Comparison of ENCODE assay signal across 13 mouse cellular contexts in the genomic region with DNA sequence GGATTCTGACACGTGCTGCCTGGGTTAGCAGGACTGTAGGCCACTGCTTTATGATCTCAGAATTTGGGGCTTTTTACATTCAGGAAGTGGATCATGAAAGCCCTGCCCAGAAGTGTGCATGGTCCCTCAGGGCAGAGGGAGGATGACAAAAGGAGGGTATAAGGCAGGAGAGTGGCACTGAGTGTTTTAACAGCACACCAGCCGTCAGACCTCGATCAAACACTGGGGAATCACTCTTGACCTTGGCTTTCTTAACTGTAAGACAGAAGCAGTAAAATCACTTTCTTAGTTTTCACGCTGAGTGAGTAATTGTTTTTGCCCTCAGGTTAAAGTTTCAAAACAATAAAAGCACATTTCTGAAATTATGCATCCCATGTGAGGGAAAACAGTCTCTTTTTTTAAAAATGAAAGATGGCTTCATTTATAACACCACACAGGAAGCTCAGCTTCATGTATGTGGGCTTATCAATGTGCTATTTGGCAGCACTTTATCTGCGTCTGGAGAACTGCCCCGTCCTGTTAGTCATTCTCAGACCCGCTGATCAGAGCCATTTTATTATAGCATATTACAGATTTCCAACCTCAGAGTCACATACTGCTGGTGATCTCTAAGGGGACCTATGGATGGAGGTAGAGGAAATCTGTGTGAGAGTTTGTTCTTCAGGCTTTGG. TPM values are rescaled to one million over a fixed set of nuclear protein-coding genes. Genes with fewer than 3 reads are reported as not detected.
DNase-seq lines count a peak whose midpoint lies in the region; ATAC-seq and TF ChIP-seq lines count a peak whose summit lies in the region.
"Had no signal": no experiment of that assay in that cellular context is flagged by ENCODE, and none has a peak within 500 bp of the region (broad histone marks: within the 10 kb centered on the region; RNA-seq: fewer than 3 reads in every experiment).

No protein-coding gene starts in this region.

- no peak overlapping the region for H3K9ac ChIP-seq in hindbrain, postnatal 0 days (replicated peaks; ENCODE audit: low read length)
- H3K9ac ChIP-seq in midbrain, embryonic 12.5 days (replicated peaks): no peak overlapping the region
- H3K9ac ChIP-seq: kidney, embryonic 15.5 days; limb, embryonic 15.5 days had no signal

- H3K27me3 ChIP-seq in hindbrain, postnatal 0 days (ENCODE audit: insufficient read depth, low read length): no peaks in the 10 kb centered on the region
- H3K27me3 ChIP-seq in hindbrain, embryonic 10.5 days (ENCODE audit: insufficient read depth, poor library complexity, severe bottlenecking): no peaks in the 10 kb centered on the region
- no peaks in the 10 kb centered on the region for H3K27me3 ChIP-seq in midbrain, embryonic 12.5 days
- H3K27me3 ChIP-seq: kidney, embryonic 15.5 days had no signal

- H3K36me3 ChIP-seq in hindbrain, postnatal 0 days (ENCODE audit: insufficient read depth, low read length): 0 out of 2 replicates have a peak, but pooled peaks cover 4% of the 10 kb centered on the region
- H3K36me3 ChIP-seq in hindbrain, embryonic 10.5 days: no peaks in the 10 kb centered on the region
- H3K36me3 ChIP-seq in midbrain, embryonic 12.5 days: no peaks in the 10 kb centered on the region
- H3K36me3 ChIP-seq: limb, embryonic 15.5 days had no signal

- no peak overlapping the region for H3K4me2 ChIP-seq in hindbrain, postnatal 0 days (ENCODE audit: low read depth, low read length)
- no peak overlapping the region for H3K4me2 ChIP-seq in midbrain, embryonic 12.5 days (replicated peaks)
- H3K4me2 ChIP-seq: kidney, embryonic 15.5 days; limb, embryonic 15.5 days had no signal

- peak; percentile 49 for ATAC-seq in hindbrain, postnatal 0 days
- ATAC-seq in midbrain, embryonic 12.5 days (ENCODE audit: low FRiP score, low read depth): peak; percentile 14; the same call in 1 of the 2 replicates

- no peak overlapping the region; the same call in 1 of the 2 replicates for H3K27ac ChIP-seq in hindbrain, postnatal 0 days
- H3K27ac ChIP-seq in hindbrain, embryonic 10.5 days: no peak overlapping the region
- H3K27ac ChIP-seq in midbrain, embryonic 12.5 days (replicated peaks): no peak overlapping the region
- H3K27ac ChIP-seq: kidney, embryonic 15.5 days; limb, embryonic 15.5 days had no signal

- H3K9me3 ChIP-seq in hindbrain, postnatal 0 days (ENCODE audit: low read length): no peaks in the 10 kb centered on the region
- H3K9me3 ChIP-seq in hindbrain, embryonic 10.5 days: no peaks in the 10 kb centered on the region
- no peaks in the 10 kb centered on the region for H3K9me3 ChIP-seq in midbrain, embryonic 12.5 days
- H3K9me3 ChIP-seq: kidney, embryonic 15.5 days; limb, embryonic 15.5 days had no signal

- DNase-seq in adrenal gland, adult 2 months: peak; percentile 36
- no peak for DNase-seq in adrenal gland, adult 8-10 months
- DNase-seq in hindbrain, postnatal 0 days (ENCODE audit: low spot score): no peak
- no peak for DNase-seq in hindbrain, embryonic 10.5 days (ENCODE audit: low spot score)
- DNase-seq in NIH3T3 (ENCODE audit: low read depth): peak; percentile 54
- no peak for DNase-seq in lung, adult 18-20 months
- no peak for DNase-seq in kidney, adult 8-10 months
- DNase-seq: lung, postnatal 36 days; thymus, adult 18-20 months had no signal

- no peak for TF ChIP-seq CTCF in hindbrain, postnatal 0 days (IDR thresholded peaks at IDR 0.05; ENCODE audit: low read depth)

- H3K4me1 ChIP-seq in hindbrain, postnatal 0 days (ENCODE audit: insufficient read depth, low read length): peaks cover 3% of the 10 kb centered on the region; the same call in 1 of the 2 replicates
- peaks cover 12% of the 10 kb centered on the region for H3K4me1 ChIP-seq in hindbrain, embryonic 10.5 days (replicated peaks)
- H3K4me1 ChIP-seq in midbrain, embryonic 12.5 days: 0 out of 2 replicates have a peak, but pooled peaks cover 5% of the 10 kb centered on the region

- 55% methylated on average over 7 of the region's 7 CpGs for WGBS in hindbrain, postnatal 0 days
- WGBS in hindbrain, embryonic 10.5 days: 82% methylated on average over 7 of the region's 7 CpGs
- 73% methylated on average over 7 of the region's 7 CpGs for WGBS in midbrain, embryonic 12.5 days

- H3K4me3 ChIP-seq in hindbrain, postnatal 0 days (ENCODE audit: low read length): no peak overlapping the region
- H3K4me3 ChIP-seq in hindbrain, embryonic 10.5 days: no peak overlapping the region
- H3K4me3 ChIP-seq in midbrain, embryonic 12.5 days: no peak overlapping the region
- H3K4me3 ChIP-seq: kidney, embryonic 15.5 days; limb, embryonic 15.5 days had no signal

RNA-seq across cellular contexts. Expression of gene Sh3bgrl2, which starts 28.0 kb away (rescaled TPM):
- total RNA-seq in adrenal gland, adult 2 months (2021): 10 to 100 TPM; 16.1 to 20.2 TPM
- 1.5 and 1.6 TPM in 2 replicates for polyA plus RNA-seq in adrenal gland, adult 2 months (2012; rRNA removed)
- total RNA-seq in adrenal gland, adult 8-10 months (2022): 10 to 100 TPM; 13.6 to 21.7 (median 16.8) TPM
- total RNA-seq in hindbrain, postnatal 0 days (2014; rRNA removed): 9.0 and 11.9 TPM in 2 replicates
- polyA plus RNA-seq in hindbrain, postnatal 0 days (2015; fragmentation: Nextera tagmentation; extraction: Ambion mirVana): 7.1 and 10.0 TPM in 2 replicates
- 5.6 and 10.1 TPM in 2 replicates for polyA plus RNA-seq in hindbrain, embryonic 10.5 days (2016; fragmentation: Nextera tagmentation; extraction: Ambion mirVana)
- polyA plus RNA-seq in midbrain, embryonic 12.5 days (2016; fragmentation: Nextera tagmentation; extraction: Ambion mirVana): 6.6 and 10.9 TPM in 2 replicates
- total RNA-seq: MEL had no signal

Comparison
In these comparisons a context has a peak if more than half of its experiments do, and no peak if none do; other contexts are left out.
1. DNase-seq: peak in adrenal gland, adult 2 months (single experiment) and NIH3T3 (single experiment); none in adrenal gland, adult 8-10 months (single experiment), hindbrain, postnatal 0 days (single experiment), hindbrain, embryonic 10.5 days (single experiment), lung, adult 18-20 months (0 of 2) and kidney, adult 8-10 months (0 of 2).